Mouse (Mus musculus) cerebellum, postnatal 14 days (tissue): ENCODE results near the gene Olfr986.

ENCODE experiments used
- DNase-seq, 2 experiments: peaks; one replicate each; pipeline ENCODE4 v3.0.0; 2021; ENCODE audit warnings: mixed read lengths in 2 of 2

Olfr986 gene

GRCm38 (mm10) chr9:40234233-40235072, 53.7 kb downstream of the Olfr986 start:
- DNase-seq, result no peak

DNA sequence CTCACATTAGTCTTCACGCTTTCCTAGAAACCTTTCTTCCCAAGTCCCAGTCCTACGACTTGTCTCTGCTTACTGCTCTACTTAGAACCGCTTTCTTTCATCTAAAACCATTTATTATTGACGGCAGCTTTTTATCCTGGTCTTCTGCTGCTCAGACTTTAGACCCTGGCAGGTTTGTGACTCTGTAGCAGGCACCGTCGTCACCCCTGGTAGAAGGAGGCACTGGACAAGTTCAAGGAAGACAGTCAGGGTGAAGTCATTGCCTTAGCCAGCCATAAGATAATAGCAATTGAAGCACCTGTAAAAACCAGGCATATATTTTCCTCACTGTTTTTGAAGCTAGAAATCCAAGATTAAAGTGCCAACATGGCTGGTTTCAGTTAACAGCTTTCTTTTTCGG, 54.5 kb downstream of the Olfr986 start:
- no peak for DNase-seq
